Mouse (Mus musculus) mature B cell (primary cell): ENCODE results near the gene Nt5dc2.

ENCODE experiments used
- in situ Hi-C: fragments of 300-500 bp; cut with MboI; formaldehyde crosslinking; loops from 2 replicates; pipeline ENCODE4 v1.14.3; 2019

Gene Nt5dc2

DNA sequence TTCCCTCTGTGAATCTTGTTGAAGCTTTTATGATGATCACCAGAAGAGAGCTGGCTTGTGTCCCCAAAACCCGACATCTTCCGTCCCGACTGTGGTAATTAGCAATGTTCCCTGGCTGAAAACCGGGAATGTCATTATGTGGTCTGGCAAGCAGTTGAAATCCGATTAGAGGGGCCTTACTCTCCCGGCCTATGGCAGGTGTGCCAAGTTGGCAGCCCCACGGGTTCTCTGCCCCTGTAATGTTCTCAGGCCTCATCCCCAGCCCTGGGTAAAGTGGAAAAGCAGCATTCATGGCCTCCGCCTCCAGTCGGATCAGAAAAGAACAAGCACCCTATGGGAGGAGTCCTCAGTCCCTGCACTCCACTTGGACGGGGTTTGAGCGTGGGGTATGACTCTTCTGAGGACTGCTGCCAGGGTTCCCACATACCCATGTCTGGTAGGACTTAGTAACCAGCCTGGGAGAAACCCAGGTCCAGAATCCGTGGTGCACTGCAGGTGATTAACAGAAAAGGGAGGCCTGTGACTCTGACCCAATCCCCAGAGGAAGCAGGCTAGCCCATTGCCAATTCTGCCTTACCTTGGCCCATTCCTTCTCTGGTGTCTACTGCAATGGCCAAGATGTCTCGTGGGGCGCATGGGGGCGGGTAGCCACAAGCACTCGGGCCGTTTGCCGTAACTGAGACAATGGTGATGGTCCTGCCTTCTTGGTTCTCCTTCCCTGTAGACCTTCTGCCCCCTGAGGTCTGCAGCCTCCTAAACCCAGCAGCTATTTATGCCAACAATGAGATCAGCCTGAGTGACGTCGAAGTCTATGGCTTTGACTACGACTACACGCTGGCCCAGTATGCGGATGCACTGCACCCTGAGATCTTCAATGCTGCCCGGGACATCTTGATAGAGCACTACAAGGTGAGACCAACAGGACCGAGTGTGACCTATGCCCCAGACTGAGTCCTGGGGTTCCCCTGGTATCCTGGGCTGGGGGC is 3.5 kb downstream of the Nt5dc2 start:
- in situ Hi-C loops = no loop called here

DNA sequence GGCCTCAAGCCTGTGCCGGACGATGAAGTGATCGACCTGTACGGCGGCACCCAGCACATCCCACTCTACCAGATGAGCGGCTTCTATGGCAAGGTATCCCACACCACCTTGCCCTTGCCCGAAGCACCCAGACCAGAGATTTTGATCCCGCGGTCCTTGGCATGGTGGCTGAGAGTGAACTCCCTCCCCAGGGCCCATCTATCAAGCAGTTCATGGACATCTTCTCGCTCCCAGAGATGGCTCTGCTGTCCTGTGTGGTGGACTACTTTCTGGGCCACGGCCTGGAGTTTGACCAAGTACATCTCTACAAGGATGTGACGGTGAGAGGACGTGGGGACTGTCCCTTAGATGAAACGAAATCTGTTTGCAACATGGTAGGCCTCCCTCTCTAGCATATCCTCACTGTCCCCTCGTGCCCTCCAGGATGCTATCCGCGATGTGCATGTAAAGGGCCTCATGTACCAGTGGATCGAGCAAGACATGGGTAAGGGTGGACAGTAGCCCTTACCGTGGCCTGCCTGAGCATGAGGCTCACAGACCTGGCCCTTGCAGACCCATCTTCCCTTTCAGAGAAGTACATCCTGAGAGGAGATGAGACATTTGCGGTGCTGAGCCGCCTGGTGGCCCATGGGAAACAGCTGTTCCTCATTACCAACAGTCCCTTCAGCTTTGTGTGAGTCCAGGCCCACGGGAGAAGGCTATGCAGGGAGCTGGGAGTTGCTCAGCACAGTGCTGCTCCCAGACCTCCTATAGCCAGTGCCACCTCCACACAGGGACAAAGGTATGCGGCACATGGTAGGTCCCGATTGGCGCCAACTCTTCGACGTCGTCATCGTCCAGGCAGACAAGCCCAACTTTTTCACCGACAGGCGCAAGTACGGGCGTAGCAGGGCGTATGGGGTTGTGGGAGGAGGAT is 4.9 kb downstream of the Nt5dc2 start:
- in situ Hi-C loops = no loop called here

- in situ Hi-C loops = no loop called here
Measured at GRCm38 (mm10) chr14:31136411-31137280, 5.8 kb downstream of the Nt5dc2 start.

DNA sequence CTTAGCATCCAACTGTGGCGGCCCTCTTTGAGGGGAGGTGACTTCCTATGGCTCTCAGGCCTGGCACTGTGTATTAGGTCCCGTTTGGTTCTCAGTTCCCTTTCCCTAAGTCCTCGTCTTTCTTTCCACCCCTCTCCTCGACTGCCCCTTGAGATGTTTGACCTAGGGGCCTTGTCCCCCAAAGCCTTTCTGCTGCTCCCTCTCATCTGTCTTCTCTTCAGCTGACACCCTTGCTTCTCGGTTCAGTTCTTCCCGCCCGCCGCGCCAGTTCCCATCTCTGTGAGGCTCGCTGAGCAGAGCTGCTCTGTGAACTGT is 6.4 kb downstream of the Nt5dc2 start:
- in situ Hi-C loops = no loop called here

- in situ Hi-C loops = no loop called here
Measured at GRCm38 (mm10) chr14:31137791-31138190, 6.9 kb downstream of the Nt5dc2 start.

- in situ Hi-C loops = no loop called here
Measured at GRCm38 (mm10) chr14:31138219-31138896, 7.5 kb downstream of the Nt5dc2 start.

- in situ Hi-C loops = no loop called here
Measured at GRCm38 (mm10) chr14:31138897-31139429, 8.1 kb downstream of the Nt5dc2 start.

GRCm38 (mm10) chr14:31139666-31140065 is 8.8 kb downstream of the Nt5dc2 start:
- in situ Hi-C loops = no loop called here

GRCm38 (mm10) chr14:31140141-31140540 is 9.3 kb downstream of the Nt5dc2 start:
- in situ Hi-C loops = no loop called here

DNA sequence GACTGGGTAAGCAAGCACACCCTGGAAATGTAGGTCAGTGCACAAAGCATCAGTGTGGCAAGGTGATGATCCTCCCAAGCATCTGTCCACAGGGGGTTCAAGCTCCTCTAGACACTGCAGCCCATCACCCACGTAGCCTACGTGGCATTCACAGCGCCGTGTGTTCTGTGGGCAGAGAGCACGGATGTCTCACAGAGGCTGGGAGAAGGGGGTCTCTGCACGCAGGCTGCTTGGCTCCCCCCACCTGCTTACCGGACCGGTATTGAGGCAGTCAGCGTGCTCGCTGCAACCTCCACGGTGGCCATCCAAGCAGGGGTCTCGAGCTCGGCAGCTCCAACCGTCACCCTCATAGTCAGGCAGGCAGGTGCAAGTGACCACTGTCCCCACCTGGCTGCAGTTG is 10.2 kb downstream of the Nt5dc2 start:
- in situ Hi-C loops = no loop called here

DNA sequence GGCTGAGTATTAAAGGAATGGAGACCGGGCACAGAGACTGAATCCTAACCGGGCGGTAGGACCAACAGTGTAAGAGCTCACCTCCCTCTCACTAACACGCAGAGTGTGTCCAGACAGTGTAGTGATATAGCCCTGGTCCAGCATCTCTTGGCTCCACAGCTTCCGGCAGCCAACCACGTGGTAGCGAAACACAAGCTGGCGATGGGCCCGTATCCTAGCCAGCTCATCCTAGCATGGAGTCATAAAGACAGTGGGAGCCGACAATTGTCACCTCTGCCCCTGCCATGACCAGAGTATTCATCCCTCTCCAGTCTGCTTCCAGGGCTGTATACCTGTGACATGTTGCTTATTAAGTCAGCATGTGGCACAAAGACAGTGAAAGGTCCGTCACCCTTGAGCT is 14.8 kb downstream of the Nt5dc2 start:
- in situ Hi-C loops = no loop called here

- in situ Hi-C loops = no loop called here
Measured at GRCm38 (mm10) chr14:31160196-31161150, 29.6 kb downstream of the Nt5dc2 start.

DNA sequence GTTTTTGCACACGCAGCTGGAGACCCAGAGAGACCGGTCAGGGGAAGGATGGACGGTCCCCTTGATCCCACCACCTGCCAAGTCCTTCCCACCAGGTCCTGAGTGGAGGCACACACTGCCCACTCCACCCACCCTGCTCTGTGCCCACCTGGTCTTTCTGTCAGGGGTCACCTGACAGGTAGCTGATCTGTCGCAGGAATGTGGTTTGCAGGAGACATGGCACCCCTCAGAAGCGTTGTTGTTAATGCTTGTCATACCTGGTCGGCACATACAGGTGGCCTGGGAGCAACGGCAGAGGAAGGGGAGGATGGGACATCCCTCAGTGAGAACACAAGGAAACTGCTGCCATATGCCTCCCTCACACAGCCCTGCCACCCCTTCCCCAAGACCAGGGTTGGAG is 30.3 kb downstream of the Nt5dc2 start:
- in situ Hi-C loops = no loop called here

GRCm38 (mm10) chr14:31161638-31162037 is 30.8 kb downstream of the Nt5dc2 start:
- in situ Hi-C loops = no loop called here

- in situ Hi-C loops = no loop called here
Measured at GRCm38 (mm10) chr14:31164067-31164466, 33.2 kb downstream of the Nt5dc2 start.

GRCm38 (mm10) chr14:31165010-31165409 is 34.2 kb downstream of the Nt5dc2 start:
- in situ Hi-C loops = no loop called here

DNA sequence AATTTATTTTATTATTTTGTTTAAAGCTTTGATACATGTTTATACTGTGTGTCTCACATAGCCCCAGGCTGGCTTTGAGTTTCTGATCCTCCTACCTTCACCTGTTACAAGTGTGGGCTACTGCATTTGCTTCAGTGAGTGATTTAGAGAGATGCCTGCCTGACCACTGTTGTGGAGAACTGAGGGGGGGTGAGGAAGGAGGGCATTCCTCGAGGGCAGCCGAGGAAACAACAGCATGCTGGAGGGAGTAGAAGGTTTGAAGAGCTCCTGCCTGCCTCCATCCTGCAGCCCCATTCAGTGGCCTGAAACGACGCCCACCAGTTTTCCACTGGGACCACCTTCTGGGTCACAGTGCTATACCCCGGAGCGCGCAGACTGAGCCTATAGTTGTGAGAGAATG is 34.6 kb downstream of the Nt5dc2 start:
- in situ Hi-C loops = no loop called here

DNA sequence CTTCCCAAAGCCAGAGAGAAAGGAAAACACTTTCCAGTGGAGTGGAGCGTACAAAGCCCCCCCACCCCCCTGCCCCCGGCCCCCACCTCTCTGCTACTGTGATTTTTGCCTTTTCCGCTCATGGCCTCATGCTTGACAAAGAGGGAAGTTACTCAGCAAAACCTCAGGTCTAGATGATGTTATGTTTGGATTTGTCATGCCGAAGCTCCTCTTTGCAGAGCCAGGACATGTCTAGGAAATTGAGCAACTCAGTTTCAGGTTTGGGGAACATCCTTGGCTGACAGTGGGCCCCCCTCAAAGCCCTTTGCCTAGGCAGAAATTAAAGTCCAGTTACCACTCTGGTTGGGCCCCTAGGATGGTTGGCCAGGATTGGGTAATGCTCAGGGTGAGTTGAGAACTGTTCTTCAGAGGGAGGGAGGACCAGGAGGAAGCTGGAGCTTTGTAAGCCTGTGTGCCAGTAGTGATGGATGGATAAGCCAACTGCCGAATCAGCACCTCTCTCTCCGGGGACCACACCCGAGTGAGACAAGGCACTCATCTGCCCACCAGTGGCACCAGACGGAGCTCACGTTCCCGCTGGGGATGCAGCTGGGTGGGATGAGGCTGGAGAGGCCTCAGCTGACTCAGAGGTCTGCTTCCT is 35.3 kb downstream of the Nt5dc2 start:
- in situ Hi-C loops = no loop called here

GRCm38 (mm10) chr14:31166827-31167226 is 36.0 kb downstream of the Nt5dc2 start:
- in situ Hi-C loops = no loop called here
